Mouse (Mus musculus) CH12.LX (cell line): ENCODE data around the gene Cym. TPM values are rescaled to one million over a fixed set of nuclear protein-coding genes. Genes with fewer than 3 reads are reported as not detected.

Source experiments
- DNase-seq: peaks from one replicate; pipeline ENCODE4 v3.0.0-alpha.2; 2013; ENCODE audit errors: extremely low read depth
- H3K27ac ChIP-seq: 2 replicates; pipeline ENCODE4 v1.5.1; 2012; ENCODE audit warnings: low read depth, mild to moderate bottlenecking, control low read depth, moderate library complexity; ENCODE audit not compliant: insufficient read depth
- H3K27me3 ChIP-seq: replicated peaks from 2 replicates; pipeline ENCODE3; 2012; ENCODE audit warnings: inconsistent platforms
- H3K36me3 ChIP-seq, 2 experiments: replicated peaks in 1 of 2; 2 replicates each; pipeline versions ENCODE3 to v1.6.1; 2012; ENCODE audit warnings: inconsistent platforms in 1 of 2, low read length in 1 of 2, mild to moderate bottlenecking in 1 of 2, mixed read lengths in 1 of 2, moderate library complexity in 1 of 2; ENCODE audit not compliant: control insufficient read depth in 1 of 2, insufficient read depth in 1 of 2
- H3K4me1 ChIP-seq, 2 experiments: 2 replicates each; pipeline ENCODE4 v1.6.1; 2012; ENCODE audit warnings: inconsistent platforms in 1 of 2, moderate library complexity in 1 of 2; ENCODE audit not compliant: insufficient read depth in 2 of 2, control insufficient read depth in 1 of 2
- H3K4me2 ChIP-seq: 2 replicates; pipeline ENCODE4 v1.6.1; 2012; ENCODE audit warnings: low read depth, mild to moderate bottlenecking, control low read depth; ENCODE audit not compliant: poor library complexity, insufficient read depth, severe bottlenecking
- H3K4me3 ChIP-seq, 3 experiments: fragments of 150-350 bp in 1 of 3; sonication (generic) in 1 of 3; replicated peaks in 1 of 3; 2 replicates each; pipeline versions ENCODE3 to v1.5.1; 2011 to 2012; ENCODE audit warnings: low read depth in 2 of 3, low read length in 2 of 3, mild to moderate bottlenecking in 2 of 3, moderate library complexity in 2 of 3, control low read depth in 1 of 3, improper control_type of control experiment in 1 of 3, inconsistent platforms in 1 of 3, mixed read lengths in 1 of 3; ENCODE audit not compliant: poor library complexity in 1 of 3
- H3K79me2 ChIP-seq: replicated peaks from 2 replicates; pipeline ENCODE4 v1.6.1; 2012; ENCODE audit warnings: mild to moderate bottlenecking, moderate library complexity; ENCODE audit not compliant: control insufficient read depth, poor library complexity, insufficient read depth, severe bottlenecking; ENCODE audit errors: extremely low read depth
- H3K9ac ChIP-seq: 2 replicates; pipeline ENCODE4 v1.6.1; 2012; ENCODE audit warnings: low read depth, mild to moderate bottlenecking, control low read depth, moderate library complexity; ENCODE audit not compliant: insufficient read depth
- H3K9me3 ChIP-seq: replicated peaks from 2 replicates; pipeline ENCODE3; 2012; ENCODE audit warnings: low read length, inconsistent platforms, mixed read lengths
- BHLHE40 ChIP-seq: IDR thresholded peaks from 2 replicates; pipeline ENCODE4 v1.6.1; 2011; ENCODE audit warnings: mild to moderate bottlenecking, low read depth, low read length, improper control_type of control experiment
- CTCF ChIP-seq, 2 experiments: IDR thresholded peaks in 1 of 2; conservative IDR thresholded peaks in 1 of 2; 2 replicates each; pipeline ENCODE4 v1.5.1; 2011 to 2012; ENCODE audit warnings: low read depth in 2 of 2, low read length in 2 of 2, improper control_type of control experiment in 1 of 2, inconsistent platforms in 1 of 2, mild to moderate bottlenecking in 1 of 2, moderate library complexity in 1 of 2
- E2F4 ChIP-seq: IDR thresholded peaks from 2 replicates; pipeline ENCODE4 v1.6.1; 2011; ENCODE audit warnings: low read depth, low read length, improper control_type of control experiment; ENCODE audit not compliant: insufficient replicate concordance
- EP300 ChIP-seq: IDR thresholded peaks from 2 replicates; pipeline ENCODE4 v1.6.1; 2011; ENCODE audit warnings: low read length, improper control_type of control experiment
- GABPA ChIP-seq: IDR thresholded peaks from 2 replicates; pipeline ENCODE4 v1.6.1; 2012; ENCODE audit warnings: low read depth, low read length, improper control_type of control experiment, inconsistent platforms; ENCODE audit not compliant: insufficient replicate concordance
- HCFC1 ChIP-seq: IDR thresholded peaks from 2 replicates; pipeline ENCODE4 v1.6.1; 2012; ENCODE audit warnings: low read depth, mild to moderate bottlenecking, inconsistent platforms, low read length, improper control_type of control experiment
- IRF4 ChIP-seq: IDR thresholded peaks from 2 replicates; pipeline ENCODE4 v1.6.1; 2014; ENCODE audit warnings: low read depth, mild to moderate bottlenecking, inconsistent platforms, low read length, improper control_type of control experiment
- JUN ChIP-seq: IDR thresholded peaks from 2 replicates; pipeline ENCODE4 v1.6.1; 2011; ENCODE audit warnings: low read depth, mild to moderate bottlenecking, low read length, improper control_type of control experiment, moderate library complexity; ENCODE audit not compliant: insufficient read depth
- JUND ChIP-seq: conservative IDR thresholded peaks from 2 replicates; pipeline ENCODE4 v1.6.1; 2011; ENCODE audit warnings: low read depth, low read length, improper control_type of control experiment
- MAFK ChIP-seq: IDR thresholded peaks from 2 replicates; pipeline ENCODE4 v1.6.1; 2011; ENCODE audit warnings: low read length, improper control_type of control experiment; ENCODE audit not compliant: insufficient replicate concordance
- MAZ ChIP-seq: IDR thresholded peaks from 2 replicates; pipeline ENCODE4 v1.6.1; 2012; ENCODE audit warnings: low read depth, mild to moderate bottlenecking, inconsistent platforms, low read length, improper control_type of control experiment, moderate library complexity
- MEF2A ChIP-seq: IDR thresholded peaks from 2 replicates; pipeline ENCODE4 v1.6.1; 2014; ENCODE audit warnings: low read depth, mild to moderate bottlenecking, inconsistent platforms, low read length, improper control_type of control experiment, borderline replicate concordance
- MXI1 ChIP-seq: IDR thresholded peaks from 2 replicates; pipeline ENCODE4 v1.6.1; 2011; ENCODE audit warnings: mild to moderate bottlenecking, low read depth, low read length, improper control_type of control experiment
- MYC ChIP-seq: IDR thresholded peaks from 2 replicates; pipeline ENCODE4 v1.6.1; 2011; ENCODE audit warnings: low read depth, mild to moderate bottlenecking, improper control_type of control experiment, low read length
- PAX5 ChIP-seq: IDR thresholded peaks from 2 replicates; pipeline ENCODE4 v1.6.1; 2012; ENCODE audit warnings: low read length, inconsistent platforms, mixed read lengths
- POLR2A ChIP-seq: IDR thresholded peaks from 2 replicates; pipeline ENCODE4 v1.6.1; 2011; ENCODE audit warnings: low read depth, mild to moderate bottlenecking, improper control_type of control experiment, low read length
- RAD21 ChIP-seq: IDR thresholded peaks from 2 replicates; pipeline ENCODE4 v1.6.1; 2011; ENCODE audit warnings: low read depth, mild to moderate bottlenecking, low read length, improper control_type of control experiment, moderate library complexity
- RCOR1 ChIP-seq: conservative IDR thresholded peaks from 2 replicates; pipeline ENCODE4 v1.6.1; 2012; ENCODE audit warnings: low read depth, mild to moderate bottlenecking, inconsistent platforms, low read length, improper control_type of control experiment
- SIN3A ChIP-seq: IDR thresholded peaks from 2 replicates; pipeline ENCODE4 v1.6.1; 2012; ENCODE audit warnings: low read length, improper control_type of control experiment, inconsistent platforms
- TCF12 ChIP-seq: IDR thresholded peaks from 2 replicates; pipeline ENCODE4 v1.6.1; 2014; ENCODE audit warnings: low read depth, mild to moderate bottlenecking, inconsistent platforms, low read length, improper control_type of control experiment
- USF1 ChIP-seq: IDR thresholded peaks from 2 replicates; pipeline ENCODE4 v1.6.1; 2014; ENCODE audit warnings: low read depth, mild to moderate bottlenecking, inconsistent platforms, low read length, improper control_type of control experiment
- ZKSCAN1 ChIP-seq: IDR thresholded peaks from 2 replicates; pipeline ENCODE4 v1.6.1; 2012; ENCODE audit warnings: low read depth, inconsistent platforms, low read length, improper control_type of control experiment, borderline replicate concordance
- ZNF384 ChIP-seq: IDR thresholded peaks from 2 replicates; pipeline ENCODE4 v1.6.1; 2012; ENCODE audit warnings: low read depth, low read length, improper control_type of control experiment, inconsistent platforms
- dilution Hi-C: fragments of 300-500 bp; cut with MboI; formaldehyde crosslinking; loops from 2 replicates; pipeline ENCODE4 v1.14.3; 2020; ENCODE audit warnings: low sequenced_read_pairs; ENCODE audit not compliant: extremely low pct_unique_long_range_greater_than_20kb, extremely low pct_ligation_motif_present
- in situ Hi-C: fragments of 300-500 bp; cut with MboI; formaldehyde crosslinking; loops from 3 replicates; pipeline ENCODE4 v1.14.3; 2019; ENCODE audit warnings: low sequenced_read_pairs, low pct_ligation_motif_present, low pct_unique_long_range_greater_than_20kb, mixed read lengths
- polyA plus RNA-seq: library from polyadenylated mRNA; unstranded; fragments of >175 nt; gene quantifications from 2 replicates; pipeline ENCODE4 v1.2.1, GENCODE M21; 2012; ENCODE audit warnings: low read depth; ENCODE audit not compliant: insufficient read length
- total RNA-seq, 2 experiments: library from RNA; depleted of rRNA; stranded (reverse); fragments of 300-350 nt in 1 of 2; fragments of >200 nt in 1 of 2; gene quantifications; 2 replicates each; pipeline ENCODE4 v1.2.3; 2012 to 2014

The Cym gene
- total RNA-seq (2012; rRNA removed) (not detected in 2 replicates), total RNA-seq (2014; rRNA removed) (not detected in 2 replicates), polyA plus RNA-seq (not detected in 2 replicates)

DNA sequence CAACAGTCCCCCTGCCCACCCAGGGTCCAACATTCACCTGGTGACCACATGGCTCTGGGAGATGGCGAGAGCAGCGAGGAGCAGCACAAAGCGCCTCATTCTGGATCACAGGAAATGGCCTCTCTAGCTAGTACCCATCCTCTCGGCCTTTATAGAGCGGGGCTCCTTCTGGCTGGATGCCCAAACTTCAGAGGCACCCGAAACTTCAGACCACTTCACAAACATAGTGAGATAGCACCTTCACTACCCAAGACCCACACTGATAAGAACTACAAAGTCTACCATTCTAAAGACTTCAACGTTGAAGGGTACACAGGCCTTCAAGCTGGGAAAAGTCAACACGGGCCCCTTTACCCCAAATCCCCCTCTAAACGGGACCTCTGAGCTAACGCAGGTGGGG, at the start of gene Cym:
Cym (minus strand) TSS at position 125 of the 400 bp plus-strand sequence.
- peaks cover 3% of the 10 kb centered on the region for H3K27me3 ChIP-seq
- DNase-seq: no peak
- in situ Hi-C loops (no loop called here), dilution Hi-C loops (no loop called here)
- peaks cover 11% of the 10 kb centered on the region for H3K9me3 ChIP-seq
- H3K79me2 ChIP-seq: no peaks in the 10 kb centered on the region
- no peak within 1 kb of the TSS for H3K27ac ChIP-seq
- TF ChIP-seq TCF12 (no peak), PAX5 (no peak), ZNF384 (no peak), JUN (no peak), IRF4 (no peak), RCOR1 (no peak), GABPA (no peak), USF1 (no peak), BHLHE40 (no peak), E2F4 (no peak), SIN3A (no peak), MXI1 (no peak)
- no peak within 1 kb of the TSS for H3K4me3 ChIP-seq
- no peak within 1 kb of the TSS for H3K4me2 ChIP-seq
- no peaks in the 10 kb centered on the region for H3K36me3 ChIP-seq
- H3K9ac ChIP-seq: no peak within 1 kb of the TSS
- peaks cover 0 to 2% of the 10 kb centered on the region in 2 experiments; a peak in 2 of 4 replicates for H3K4me1 ChIP-seq

DNA sequence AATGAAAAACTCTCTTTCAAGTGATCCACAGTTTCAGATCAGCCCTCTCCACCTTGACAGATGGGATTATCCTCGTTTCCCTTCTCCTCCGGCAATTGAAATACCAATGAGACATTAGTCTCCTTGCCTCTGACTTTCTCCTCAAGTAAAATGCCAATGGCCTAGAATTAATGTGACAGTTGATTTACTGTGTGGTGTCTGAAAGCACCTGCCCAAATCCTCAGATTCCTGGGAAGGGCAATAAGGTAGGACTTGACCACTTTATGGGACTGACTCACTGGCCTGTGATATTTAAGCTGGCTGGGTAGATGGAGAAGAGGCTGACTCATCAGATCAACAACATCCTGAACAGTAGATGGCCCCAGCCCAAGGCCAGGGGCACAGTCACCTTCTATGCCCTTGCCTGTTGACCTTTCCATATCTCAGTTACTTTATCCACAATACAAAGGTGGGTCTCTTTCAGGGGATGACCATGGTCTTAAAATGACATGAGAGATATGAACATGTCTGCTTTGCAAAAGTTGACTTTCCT, 45.3 kb upstream of the Cym start:
- Histone ChIP-seq H3K27me3 (peaks cover 2% of the 10 kb centered on the region), H3K4me1 (peaks cover 0 to under 1% of the 10 kb centered on the region in 2 experiments; a peak in 2 of 4 replicates), H3K79me2 (no peaks in the 10 kb centered on the region), H3K4me3 (no peak overlapping the region), H3K27ac (no peak overlapping the region), H3K9ac (no peak overlapping the region), H3K36me3 (no peaks in the 10 kb centered on the region), H3K4me2 (no peak overlapping the region), H3K9me3 (no peaks in the 10 kb centered on the region)
- TF ChIP-seq JUN (no peak), MAFK (no peak), MYC (no peak), GABPA (no peak), MEF2A (no peak), CTCF (conservative IDR thresholded peaks at IDR 0.05 in 1 of 2, IDR thresholded peaks at IDR 0.05 in 1 of 2; ENCODE audit: low read depth in 2 of 2, low read length in 2 of 2) (no peak), ZKSCAN1 (no peak), MXI1 (no peak), MAZ (no peak), IRF4 (no peak), JUND (no peak), POLR2A (no peak), EP300 (no peak), RAD21 (no peak), HCFC1 (no peak), BHLHE40 (no peak), E2F4 (no peak)
- DNase-seq: no peak
- dilution Hi-C loops (no loop called here), in situ Hi-C loops (no loop called here)
